ENCODE assay signal across 27 mouse cellular contexts in genomic region chr7:117397877-117398276, GRCm38 (mm10).
"Had no signal": no experiment of that assay in that cellular context is flagged by ENCODE, and none has a peak within 500 bp of the region (broad histone marks: within the 10 kb centered on the region; RNA-seq: fewer than 3 reads in every experiment).

No protein-coding gene starts in this region.

- H3K27ac ChIP-seq: embryonic facial prominence, embryonic 10.5 days; embryonic facial prominence, embryonic 12.5 days; embryonic facial prominence, embryonic 13.5 days; embryonic facial prominence, embryonic 15.5 days; forebrain, embryonic 10.5 days; forebrain, embryonic 12.5 days had no signal

- H3K4me3 ChIP-seq: embryonic facial prominence, embryonic 10.5 days; embryonic facial prominence, embryonic 12.5 days; embryonic facial prominence, embryonic 13.5 days; embryonic facial prominence, embryonic 15.5 days; erythroblast, embryonic 14.5 days; forebrain, embryonic 10.5 days; forebrain, embryonic 12.5 days; forebrain, embryonic 13.5 days; forebrain, embryonic 15.5 days; gastrocnemius, adult 2 months had no signal

- H3K9ac ChIP-seq: embryonic facial prominence, embryonic 12.5 days; embryonic facial prominence, embryonic 13.5 days; embryonic facial prominence, embryonic 15.5 days; forebrain, embryonic 12.5 days; forebrain, embryonic 13.5 days; forebrain, embryonic 15.5 days; forebrain, postnatal 0 days had no signal

- H3K4me2 ChIP-seq: embryonic facial prominence, embryonic 12.5 days; embryonic facial prominence, embryonic 13.5 days; embryonic facial prominence, embryonic 15.5 days; forebrain, embryonic 12.5 days; forebrain, embryonic 13.5 days; forebrain, embryonic 15.5 days had no signal

- ATAC-seq: forebrain, embryonic 13.5 days; forebrain, embryonic 14.5 days; forebrain, embryonic 15.5 days; forebrain, embryonic 16.5 days; forebrain, postnatal 0 days had no signal

- DNase-seq: cerebellum, adult 2 months; cerebellum, adult 8-10 months; cerebellum, adult 9-10 months; cerebellum, adult 9-11 months; cerebellum, postnatal 10 days; cerebellum, postnatal 14 days; cerebellum, postnatal 25 days; cerebellum, postnatal 36 days; embryo, embryonic 11 days; forebrain, postnatal 0 days; gastrocnemius, adult 2 months; gastrocnemius, postnatal 10 days; gastrocnemius, postnatal 14 days; gastrocnemius, postnatal 25 days; gastrocnemius, postnatal 36 days; heart, adult 18-20 months had no signal

- H3K27me3 ChIP-seq: embryonic facial prominence, embryonic 12.5 days; embryonic facial prominence, embryonic 13.5 days; embryonic facial prominence, embryonic 15.5 days; forebrain, embryonic 12.5 days; forebrain, embryonic 13.5 days; forebrain, embryonic 15.5 days had no signal

- H3K9me3 ChIP-seq: embryonic facial prominence, embryonic 10.5 days; embryonic facial prominence, embryonic 12.5 days; embryonic facial prominence, embryonic 13.5 days; embryonic facial prominence, embryonic 15.5 days; forebrain, embryonic 13.5 days had no signal

- H3K4me1 ChIP-seq: embryonic facial prominence, embryonic 10.5 days; embryonic facial prominence, embryonic 12.5 days had no signal

- H3K36me3 ChIP-seq: embryonic facial prominence, embryonic 10.5 days; embryonic facial prominence, embryonic 12.5 days; embryonic facial prominence, embryonic 15.5 days; forebrain, embryonic 12.5 days; forebrain, embryonic 15.5 days had no signal
